Mouse (Mus musculus) C2C12 (cell line): ENCODE data around the gene Dnajc10.

Experiments used
- CTCF ChIP-seq: IDR thresholded peaks from one replicate; pipeline ENCODE4 v1.5.1; 2011; ENCODE audit not compliant: control insufficient read depth, insufficient read depth, insufficient read length
- MAX ChIP-seq: IDR thresholded peaks from one replicate; pipeline ENCODE4 v1.6.1; 2011; ENCODE audit warnings: mild to moderate bottlenecking, control low read depth
- MYOD1 ChIP-seq: IDR thresholded peaks from one replicate; pipeline ENCODE4 v1.6.1; 2011; ENCODE audit warnings: low read depth; ENCODE audit not compliant: control insufficient read depth, insufficient read length

DNA sequence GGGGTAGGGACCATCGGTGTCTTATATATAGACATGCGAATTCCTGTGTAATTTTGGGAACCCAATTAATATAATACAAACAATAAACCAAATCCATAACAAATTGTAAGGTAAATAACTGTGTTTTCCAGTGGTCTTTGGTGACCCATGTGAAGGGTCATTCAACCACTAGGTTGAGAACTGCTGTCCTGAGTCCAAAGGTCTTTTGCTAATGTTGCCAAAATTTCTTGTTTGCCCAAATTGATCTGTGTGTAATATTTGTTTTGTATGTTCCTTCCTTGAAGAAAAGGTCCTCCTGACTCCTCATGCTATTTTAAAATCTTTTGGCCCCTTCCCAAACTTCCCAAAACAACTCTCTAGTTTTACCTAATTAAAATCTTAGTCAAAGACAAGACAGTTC lies 71.0 kb downstream of the Dnajc10 start:
- TF ChIP-seq MAX (no peak), CTCF (no peak), MYOD1 (no peak)
